Mouse (Mus musculus) intestine, postnatal 0 days (tissue): ENCODE data around the gene Ap1s3. TPM values are rescaled to one million over a fixed set of nuclear protein-coding genes. Genes with fewer than 3 reads are reported as not detected.

Experiments
- ATAC-seq: fragments of 200-750 bp; cut with Nextera tagmentation; 2 replicates; pipeline ENCODE4 v1.8.0; 2017; ENCODE audit warnings: mild to moderate bottlenecking, moderate TSS enrichment, moderate library complexity
- H3K27ac ChIP-seq: fragments of 300-500 bp; sonication (generic); 2 replicates; pipeline ENCODE4 v1.5.1; 2014; ENCODE audit warnings: mild to moderate bottlenecking, low read depth, low read length, moderate library complexity
- H3K27me3 ChIP-seq: fragments of 300-500 bp; sonication (generic); replicated peaks from 2 replicates; pipeline ENCODE4 v1.6.1; 2014; ENCODE audit warnings: low read length, mixed read lengths; ENCODE audit not compliant: control insufficient read depth, insufficient read depth
- H3K36me3 ChIP-seq: fragments of 300-500 bp; sonication (generic); 2 replicates; pipeline ENCODE4 v1.6.1; 2014; ENCODE audit warnings: mild to moderate bottlenecking, moderate library complexity; ENCODE audit not compliant: control insufficient read depth, insufficient read depth
- H3K4me1 ChIP-seq: fragments of 300-500 bp; sonication (generic); replicated peaks from 2 replicates; pipeline ENCODE4 v1.6.1; 2014; ENCODE audit warnings: antibody characterized with exemption, low read length, mixed read lengths; ENCODE audit not compliant: control insufficient read depth, insufficient read depth
- H3K4me2 ChIP-seq: fragments of 300-500 bp; sonication (generic); replicated peaks from 2 replicates; pipeline ENCODE4 v1.6.1; 2014; ENCODE audit warnings: low read depth, mild to moderate bottlenecking, moderate library complexity
- H3K4me3 ChIP-seq: fragments of 300-500 bp; sonication (generic); 2 replicates; pipeline ENCODE4 v1.5.1; 2014; ENCODE audit warnings: low read depth, low read length
- H3K9ac ChIP-seq: fragments of 300-500 bp; sonication (generic); 2 replicates; pipeline ENCODE4 v1.6.1; 2014; ENCODE audit warnings: mild to moderate bottlenecking, low read depth, low read length
- H3K9me3 ChIP-seq: fragments of 300-500 bp; sonication (generic); 2 replicates; pipeline ENCODE4 v1.6.1; 2016; ENCODE audit warnings: mixed run types; ENCODE audit not compliant: control insufficient read depth
- CTCF ChIP-seq: sonication (generic); IDR thresholded peaks from 2 replicates; pipeline ENCODE4 v1.5.1; 2016; ENCODE audit warnings: low read depth, mild to moderate bottlenecking, control low read depth, antibody characterized with exemption, moderate library complexity
- WGBS: fragments of 180-500 bp; shearing (Covaris S2); extraction: QIAGEN DNeasy Blood & Tissue Kit; methylation state at CpG from one replicate; pipeline ENCODE4 v1.1.7; 2014; 5-methylcytosine and 5-hydroxymethylcytosine counted together
- polyA plus RNA-seq: library from polyadenylated mRNA; unstranded; fragments of >200 nt; fragmentation: Nextera tagmentation; extraction: Ambion mirVana; gene quantifications from 2 replicates; pipeline ENCODE4 v1.2.1, GENCODE M21; 2015

The Ap1s3 gene
- polyA plus RNA-seq, 1 experiment from 2014 or later = 2.5 TPM

GRCm38 (mm10) chr1:79655819-79656555 is 15.8 kb downstream of the Ap1s3 start:
- Histone ChIP-seq H3K4me3 (no peak overlapping the region), H3K4me1 (no peaks in the 10 kb centered on the region), H3K9ac (no peak overlapping the region), H3K27ac (no peak overlapping the region), H3K9me3 (no peaks in the 10 kb centered on the region), H3K36me3 (no peaks in the 10 kb centered on the region), H3K4me2 (no peak overlapping the region), H3K27me3 (no peaks in the 10 kb centered on the region)
- WGBS = 82% methylated on average over 4 of the region's 4 CpGs
- no peak for TF ChIP-seq CTCF
- no peak for ATAC-seq

GRCm38 (mm10) chr1:79654948-79655347 is 16.8 kb downstream of the Ap1s3 start:
- no peaks in the 10 kb centered on the region for H3K36me3 ChIP-seq
- H3K4me1 ChIP-seq = no peaks in the 10 kb centered on the region
- ATAC-seq = no peak
- WGBS = 98% methylated on average over 2 of the region's 2 CpGs
- no peak for TF ChIP-seq CTCF
- no peak overlapping the region for H3K4me3 ChIP-seq
- H3K9ac ChIP-seq = no peak overlapping the region
- H3K27me3 ChIP-seq = no peaks in the 10 kb centered on the region
- H3K4me2 ChIP-seq = no peak overlapping the region
- H3K27ac ChIP-seq = no peak overlapping the region
- no peaks in the 10 kb centered on the region for H3K9me3 ChIP-seq

- Histone ChIP-seq H3K36me3 (no peaks in the 10 kb centered on the region), H3K27me3 (no peaks in the 10 kb centered on the region), H3K4me1 (no peaks in the 10 kb centered on the region; the same call in 1 of the 2 replicates), H3K27ac (no peak overlapping the region), H3K4me3 (no peak overlapping the region), H3K9me3 (no peaks in the 10 kb centered on the region), H3K4me2 (no peak overlapping the region), H3K9ac (no peak overlapping the region)
- ATAC-seq = no peak
- TF ChIP-seq CTCF = no peak
- WGBS = 89% methylated on average over 6 of the region's 6 CpGs
These were observed 28.2 kb downstream of the Ap1s3 start for GRCm38 (mm10) chr1:79643411-79644110.

- 79% methylated on average over 3 of the region's 3 CpGs for WGBS
- H3K4me2 ChIP-seq = no peak overlapping the region
- ATAC-seq = no peak
- H3K9ac ChIP-seq = no peak overlapping the region
- H3K9me3 ChIP-seq = no peaks in the 10 kb centered on the region
- TF ChIP-seq CTCF = no peak
- H3K27ac ChIP-seq = no peak overlapping the region
- H3K4me3 ChIP-seq = no peak overlapping the region
- H3K36me3 ChIP-seq = no peaks in the 10 kb centered on the region
- H3K27me3 ChIP-seq = no peaks in the 10 kb centered on the region
- H3K4me1 ChIP-seq = no peaks in the 10 kb centered on the region; the same call in 1 of the 2 replicates
These were observed 29.1 kb downstream of the Ap1s3 start for GRCm38 (mm10) chr1:79642680-79643079.

DNA sequence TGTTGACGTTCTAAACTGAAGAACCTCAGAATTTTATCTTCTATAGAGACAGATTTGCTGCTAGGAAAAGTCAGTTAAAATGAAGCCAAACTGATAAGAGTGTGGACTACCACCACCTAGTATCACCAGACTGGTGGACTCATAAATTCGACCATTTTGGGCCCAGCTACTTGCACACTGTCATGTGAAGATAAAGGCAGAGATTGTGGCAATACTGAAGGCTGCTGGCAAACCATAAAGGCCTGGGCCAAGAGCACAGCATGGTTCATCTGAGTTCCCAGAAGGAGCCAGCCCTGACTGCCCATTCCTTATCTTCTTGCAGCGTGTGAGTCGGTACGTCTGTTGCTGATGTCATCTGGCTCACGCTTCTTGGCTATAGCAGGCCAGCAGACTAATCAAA is 30.4 kb downstream of the Ap1s3 start:
- ATAC-seq = peak; percentile 81
- H3K9ac ChIP-seq = no peak overlapping the region
- H3K36me3 ChIP-seq = no peaks in the 10 kb centered on the region
- no peaks in the 10 kb centered on the region for H3K27me3 ChIP-seq
- H3K4me1 ChIP-seq = no peaks in the 10 kb centered on the region; the same call in 1 of the 2 replicates
- no peak for TF ChIP-seq CTCF
- H3K4me3 ChIP-seq = no peak overlapping the region
- WGBS = 45% methylated on average over 6 of the region's 6 CpGs
- no peak overlapping the region for H3K27ac ChIP-seq
- no peaks in the 10 kb centered on the region for H3K9me3 ChIP-seq
- no peak overlapping the region for H3K4me2 ChIP-seq

GRCm38 (mm10) chr1:79640151-79640550 is 31.6 kb downstream of the Ap1s3 start:
- no peak overlapping the region for H3K27ac ChIP-seq
- no peaks in the 10 kb centered on the region for H3K36me3 ChIP-seq
- ATAC-seq = no peak
- H3K4me2 ChIP-seq = no peak overlapping the region
- H3K4me1 ChIP-seq = no peaks in the 10 kb centered on the region; the same call in 1 of the 2 replicates
- H3K9me3 ChIP-seq = no peaks in the 10 kb centered on the region
- 74% methylated on average over 7 of the region's 7 CpGs for whole genome bisulfite sequencing
- no peak overlapping the region for H3K9ac ChIP-seq
- peak; percentile 83 for TF ChIP-seq CTCF
- no peaks in the 10 kb centered on the region for H3K27me3 ChIP-seq
- no peak overlapping the region for H3K4me3 ChIP-seq
